Mouse (Mus musculus): ENCODE results near the gene Pwwp2a.
A peak's percentile ranks its signal among the peaks of the same experiment; 100 is the strongest.

Pwwp2a gene

GRCm38 (mm10) chr11:43681472-43682414, at the start of gene Pwwp2a:
TSS of gene Pwwp2a (plus strand) at chr11:43681998.
- peak; percentile 98 for DNase-seq (ENCODE audit: extremely low spot score)

DNA sequence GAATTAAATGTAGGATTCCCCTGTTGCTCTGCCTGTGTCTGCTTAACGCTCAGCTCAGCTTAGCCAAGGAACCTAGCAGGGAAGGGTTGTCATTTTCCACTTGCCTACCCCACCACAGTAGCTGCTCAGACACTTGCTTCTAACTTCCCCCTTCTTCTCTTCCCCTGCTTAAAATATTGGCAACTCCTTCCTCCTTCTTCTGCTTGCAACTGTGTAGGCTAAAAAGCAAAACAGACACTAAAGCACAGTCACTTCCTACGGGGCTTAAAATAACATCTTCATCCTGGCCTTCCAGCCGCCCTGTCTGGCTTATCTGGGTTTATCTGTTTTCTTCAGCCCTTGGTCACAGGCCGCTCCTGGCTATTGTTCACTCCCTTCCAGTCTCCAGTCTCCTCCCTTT, 49.2 kb upstream of the Pwwp2a start:
- DNase-seq (ENCODE audit: extremely low spot score): no peak

- no peak for DNase-seq (ENCODE audit: extremely low spot score)
Observed at GRCm38 (mm10) chr11:43633165-43633564, 48.6 kb upstream of the Pwwp2a start.

- DNase-seq (ENCODE audit: extremely low spot score): peak; percentile 76
Observed at GRCm38 (mm10) chr11:43633658-43634401, 48.0 kb upstream of the Pwwp2a start.

DNA sequence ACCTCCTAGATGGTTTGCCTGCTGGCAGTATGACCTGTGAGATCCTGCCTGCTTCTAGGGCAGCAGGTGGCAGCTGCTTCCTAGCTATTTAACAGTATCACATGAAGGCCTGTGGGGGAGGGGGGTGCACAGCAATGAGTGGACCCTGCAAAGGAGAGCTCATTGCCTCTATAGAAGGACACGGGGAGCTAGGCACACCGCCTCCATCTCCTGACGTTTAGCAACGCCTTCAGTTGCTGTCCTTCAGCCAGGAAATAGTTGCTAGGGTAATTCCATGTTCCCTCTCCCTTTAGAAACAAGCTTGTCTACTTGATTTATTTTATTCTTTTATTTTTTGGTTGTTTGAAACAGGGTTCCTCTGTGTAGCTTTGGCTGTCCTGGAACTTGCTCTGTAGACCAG, 45.0 kb upstream of the Pwwp2a start:
- DNase-seq (ENCODE audit: extremely low spot score): no peak

GRCm38 (mm10) chr11:43638486-43638885, 43.3 kb upstream of the Pwwp2a start:
- no peak for DNase-seq (ENCODE audit: extremely low spot score)

- DNase-seq (ENCODE audit: extremely low spot score): no peak
Observed at GRCm38 (mm10) chr11:43643180-43643591, 38.6 kb upstream of the Pwwp2a start.

- no peak for DNase-seq (ENCODE audit: extremely low spot score)
Observed at GRCm38 (mm10) chr11:43645286-43645685, 36.5 kb upstream of the Pwwp2a start.

DNA sequence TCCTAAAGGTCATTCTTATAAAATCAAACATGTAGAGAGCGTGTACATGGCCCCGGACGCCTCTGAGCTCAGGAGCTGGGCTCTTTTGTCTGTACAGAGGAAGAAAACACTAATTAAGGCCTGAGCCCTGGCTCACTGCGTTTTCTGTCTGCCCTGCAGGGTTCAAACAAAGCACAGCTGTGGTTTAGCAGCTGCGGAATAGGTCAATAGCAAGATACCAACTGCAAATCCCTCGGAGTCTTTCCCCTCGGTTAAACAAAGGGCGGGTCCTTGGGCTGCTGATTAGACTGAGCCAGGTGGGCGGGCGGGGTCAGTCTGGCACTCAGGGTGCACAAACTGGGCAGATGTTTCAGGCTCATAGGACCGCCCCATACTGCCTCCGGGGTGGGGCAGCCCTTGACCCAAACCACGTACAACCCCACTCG, 28.7 kb upstream of the Pwwp2a start:
- DNase-seq (ENCODE audit: extremely low spot score): peak; percentile 36

- DNase-seq (ENCODE audit: extremely low spot score): no peak
Observed at GRCm38 (mm10) chr11:43656464-43656863, 25.3 kb upstream of the Pwwp2a start.

- DNase-seq (ENCODE audit: extremely low spot score): no peak
Observed at GRCm38 (mm10) chr11:43658010-43658409, 23.8 kb upstream of the Pwwp2a start.

DNA sequence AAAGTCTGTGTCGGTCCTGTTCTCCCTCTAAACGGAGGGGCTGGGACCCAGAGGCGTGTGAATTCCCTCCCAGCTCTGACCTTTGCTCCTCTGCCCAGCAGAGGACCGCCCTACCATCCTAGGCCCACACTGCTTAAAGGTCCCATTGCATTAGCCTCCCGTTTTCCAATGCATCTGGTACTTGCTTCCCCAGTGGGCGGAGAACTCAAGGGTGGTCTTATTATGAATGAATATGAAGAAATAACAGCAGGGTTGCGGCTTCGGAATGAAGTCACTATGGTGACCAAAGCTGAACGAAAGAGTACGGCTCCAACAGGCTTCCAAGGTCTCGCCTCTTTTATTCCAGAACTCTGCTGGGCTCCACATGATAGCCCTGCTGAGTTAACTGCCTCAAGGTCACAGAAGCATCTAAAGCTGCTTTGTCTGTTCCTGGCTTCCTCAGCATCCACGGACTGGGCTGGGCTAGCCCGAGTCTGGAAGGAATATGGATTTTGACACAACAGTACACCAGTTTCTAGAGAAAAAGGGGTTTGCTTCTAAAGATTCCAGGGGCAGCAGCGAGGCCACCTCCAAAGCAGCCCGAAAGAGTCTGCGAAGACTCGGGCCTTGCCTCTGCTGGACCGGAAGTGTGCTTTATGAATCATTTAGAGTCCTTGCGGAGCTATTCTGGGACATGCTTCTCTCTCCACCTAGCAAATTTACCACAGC, 14.6 kb upstream of the Pwwp2a start:
- peak; percentile 24 for DNase-seq (ENCODE audit: extremely low spot score)

DNA sequence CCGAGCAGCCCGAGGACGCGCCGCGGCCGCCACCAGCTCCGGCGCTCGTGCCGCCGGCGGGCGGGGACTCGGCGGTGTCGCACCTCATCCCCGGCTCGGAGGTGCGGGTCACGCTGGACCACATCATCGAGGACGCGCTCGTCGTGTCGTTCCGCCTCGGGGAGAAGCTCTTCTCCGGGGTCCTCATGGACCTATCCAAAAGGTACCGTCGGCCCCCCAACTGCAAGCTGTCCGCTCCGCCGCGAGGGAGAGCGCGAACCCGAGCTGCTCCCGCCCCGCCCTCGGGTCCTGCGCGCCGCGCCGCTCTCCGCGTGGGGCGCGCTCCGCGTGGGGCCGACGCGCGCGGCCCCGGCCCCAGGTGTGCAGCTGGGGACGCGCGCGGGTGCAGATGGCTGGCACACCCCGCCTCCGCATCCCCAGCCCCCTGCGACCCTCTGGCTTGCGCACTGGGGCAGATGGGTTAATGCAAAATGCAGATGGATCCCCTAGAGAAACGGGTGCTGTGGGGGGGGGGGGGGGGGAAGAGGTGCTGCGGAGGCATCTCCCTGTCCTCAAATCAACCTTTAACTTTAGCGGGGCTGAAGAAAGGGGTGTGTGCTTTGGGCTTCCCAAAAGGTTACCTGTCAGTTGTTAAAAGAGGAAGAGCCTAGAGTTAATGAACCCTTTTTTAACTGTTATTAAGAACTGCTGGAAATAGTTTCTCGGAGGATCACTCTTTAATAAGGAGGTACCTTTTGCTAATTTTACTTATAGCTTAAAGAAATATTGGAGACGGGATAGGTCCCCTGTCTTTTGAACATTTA, 818 bp downstream of the Pwwp2a start:
- DNase-seq (ENCODE audit: extremely low spot score): peak; percentile 55

DNA sequence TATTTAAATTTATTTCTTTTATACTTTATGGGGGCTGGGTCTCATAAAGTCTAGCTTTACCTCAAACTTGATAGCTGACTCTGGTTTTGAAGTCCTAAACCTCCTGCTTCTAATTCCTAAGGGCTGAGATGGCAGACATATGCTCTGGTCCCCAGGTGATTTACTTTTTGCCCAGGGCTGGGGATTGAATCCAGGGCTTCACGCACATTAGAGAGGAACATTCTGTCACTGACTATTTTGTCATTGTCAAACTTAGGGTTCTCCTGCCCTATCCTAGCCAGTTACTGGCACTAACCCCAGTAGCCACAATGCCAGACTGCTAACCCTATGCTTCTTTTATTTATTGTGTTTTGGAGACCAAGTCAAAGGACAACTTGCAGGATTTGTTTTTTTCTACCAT, 7.1 kb downstream of the Pwwp2a start:
- DNase-seq (ENCODE audit: extremely low spot score): no peak

DNA sequence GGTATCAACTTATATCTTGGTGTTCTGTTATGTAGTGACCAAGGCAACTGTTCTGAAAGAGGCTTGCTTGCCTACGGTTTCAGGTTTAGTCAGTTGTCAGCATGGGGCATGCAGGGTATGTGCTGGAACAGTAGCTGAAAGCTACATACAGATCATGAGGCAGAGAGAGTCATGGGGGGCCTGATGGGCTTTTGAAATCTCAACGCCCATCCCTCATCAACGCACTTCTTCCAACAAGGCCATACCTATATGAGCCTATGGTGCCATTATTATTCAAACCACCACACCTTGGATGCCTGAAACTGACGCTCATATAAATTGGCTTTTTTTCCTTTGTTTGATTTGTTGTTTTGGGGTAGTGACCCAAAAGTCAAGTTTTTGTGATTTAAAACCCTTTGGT, 14.8 kb downstream of the Pwwp2a start:
- no peak for DNase-seq (ENCODE audit: extremely low spot score)

GRCm38 (mm10) chr11:43698621-43699020, 16.8 kb downstream of the Pwwp2a start:
- DNase-seq (ENCODE audit: extremely low spot score): no peak

DNA sequence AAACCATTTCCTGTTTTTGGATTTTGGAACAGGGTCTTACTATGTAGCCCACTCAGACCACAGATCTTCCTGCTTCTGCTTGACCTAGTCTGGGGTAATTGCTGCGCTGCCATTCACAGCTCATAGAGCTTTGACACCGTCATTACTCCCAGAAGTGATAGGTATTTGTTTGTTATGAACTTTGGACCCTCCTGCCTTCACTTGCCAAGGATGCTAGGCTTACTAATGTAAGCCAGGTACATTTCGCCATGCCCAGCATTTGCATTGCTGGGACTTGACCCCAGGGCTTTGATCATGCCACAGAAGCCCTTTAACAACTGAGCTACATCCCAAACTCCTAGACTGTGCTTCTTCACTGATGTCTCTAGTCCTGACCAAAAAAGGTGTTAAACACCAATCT, 18.5 kb downstream of the Pwwp2a start:
- no peak for DNase-seq (ENCODE audit: extremely low spot score)

GRCm38 (mm10) chr11:43703552-43703951, 21.8 kb downstream of the Pwwp2a start:
- no peak for DNase-seq (ENCODE audit: extremely low spot score)

DNA sequence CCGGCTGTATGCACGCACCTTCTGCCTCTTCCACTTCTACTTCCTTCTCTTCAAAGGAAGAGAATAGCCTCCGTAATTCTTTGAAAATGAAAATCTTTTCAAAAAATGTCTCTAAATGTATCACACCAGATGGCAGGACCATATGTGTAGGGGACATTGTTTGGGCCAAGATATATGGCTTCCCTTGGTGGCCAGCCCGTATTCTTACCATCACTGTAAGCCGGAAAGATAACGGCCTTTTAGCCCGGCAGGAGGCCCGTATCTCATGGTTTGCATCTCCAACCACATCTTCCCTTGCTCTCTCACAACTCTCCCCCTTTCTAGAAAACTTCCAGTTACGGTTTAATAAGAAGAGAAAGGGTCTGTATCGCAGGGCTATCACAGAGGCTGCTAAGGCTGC, 24.0 kb downstream of the Pwwp2a start:
- DNase-seq (ENCODE audit: extremely low spot score): no peak

DNA sequence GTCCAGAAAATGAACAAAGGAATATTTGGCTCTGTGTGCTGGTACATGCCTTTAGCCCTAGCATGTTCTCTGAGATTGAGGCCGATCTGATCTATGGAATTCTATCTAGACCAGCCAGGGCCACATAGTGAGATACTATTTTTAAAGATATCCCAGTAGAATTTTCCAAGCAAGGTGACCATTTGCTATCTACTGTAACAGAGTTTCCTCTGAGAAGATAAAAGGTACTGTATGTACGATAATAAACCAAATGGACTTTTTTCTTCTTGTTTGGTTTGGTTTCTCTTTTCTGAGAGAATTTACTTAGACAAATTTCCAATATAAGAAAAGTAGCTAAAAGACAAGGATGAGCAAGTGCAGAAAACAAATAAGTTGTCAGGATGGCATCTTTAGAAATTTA, 26.6 kb downstream of the Pwwp2a start:
- DNase-seq (ENCODE audit: extremely low spot score): no peak

DNA sequence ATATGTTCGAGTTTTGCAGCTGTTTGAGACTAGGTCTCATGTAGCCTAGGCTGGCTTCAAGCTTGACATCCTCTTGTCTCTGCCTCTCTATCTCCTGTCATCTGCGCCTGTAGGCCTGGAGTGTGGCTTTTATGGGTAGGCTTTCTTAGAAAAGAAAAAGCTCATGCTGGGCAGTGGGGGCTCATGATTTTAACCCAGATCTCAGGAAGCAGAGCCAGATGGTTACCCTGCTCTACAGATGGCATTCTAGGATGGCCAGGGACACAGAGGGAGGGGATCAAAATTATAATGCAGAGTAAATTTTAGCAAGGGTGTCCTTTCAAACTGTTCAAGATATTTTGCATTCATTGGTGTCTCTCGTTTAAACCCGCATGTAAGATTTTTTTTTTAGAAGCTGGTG, 30.4 kb downstream of the Pwwp2a start:
- no peak for DNase-seq (ENCODE audit: extremely low spot score)
